Mouse (Mus musculus): Measurements from ENCODE around the gene Zfp964. TPM values are rescaled to one million over a fixed set of nuclear protein-coding genes. Genes with fewer than 3 reads are reported as not detected.
"Not testable (repeated sequence)": the region's sequence is repeated elsewhere in the genome, so short reads cannot be mapped to it uniquely, and the experiment has no call there.

Zfp964 gene
- 2.5 TPM in 2 replicates for polyA plus RNA-seq (2015; fragmentation: Nextera tagmentation; extraction: Ambion mirVana)

DNA sequence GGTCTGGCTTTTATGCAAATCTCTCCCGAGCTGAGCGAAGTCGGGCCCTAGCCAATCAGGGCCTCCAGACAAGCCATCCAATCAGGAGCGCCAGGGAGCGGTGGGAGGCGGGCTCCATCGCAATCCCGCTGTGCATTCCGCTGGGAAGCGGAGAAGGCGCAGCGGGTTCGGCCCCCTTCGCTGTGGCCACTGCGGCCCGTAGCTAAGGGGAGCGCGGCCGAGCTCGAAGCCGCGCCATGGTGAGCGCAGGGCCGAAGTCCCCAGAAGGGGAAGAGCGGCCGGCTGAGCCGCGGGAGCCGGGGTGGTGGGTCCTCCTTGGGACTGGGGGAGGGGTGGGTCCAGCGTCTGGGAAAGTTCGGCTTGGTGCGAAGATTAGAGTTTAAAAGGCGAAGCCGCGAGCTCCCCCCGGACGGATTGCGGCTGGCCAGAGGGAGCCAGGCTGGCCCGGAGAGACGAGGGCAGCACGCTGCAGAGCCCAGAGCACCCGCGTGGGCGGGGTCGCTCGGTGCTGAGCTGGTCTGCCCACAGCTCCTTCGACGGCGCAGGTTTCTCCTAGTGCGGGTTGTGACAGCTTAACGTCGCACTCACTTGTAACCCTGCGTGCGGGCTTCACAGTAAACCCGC, at the start of gene Zfp964:
Gene Zfp964 (plus strand): TSS at position 122 of the 624 bp plus-strand sequence.
- ATAC-seq, result peak; percentile 100
- peak within 1 kb of the TSS; percentile 85 for H3K4me2 ChIP-seq (ENCODE audit: low read length)
- H3K27me3 ChIP-seq (ENCODE audit: control insufficient read depth, insufficient read depth, low read depth, low read length), result no peaks in the 10 kb centered on the region
- H3K9ac ChIP-seq (ENCODE audit: low read depth, low read length), result peak within 1 kb of the TSS; percentile 79
- no peaks in the 10 kb centered on the region for H3K9me3 ChIP-seq (replicated peaks; ENCODE audit: control insufficient read depth, low read length, poor library complexity, severe bottlenecking)
- peak within 1 kb of the TSS; percentile 83 for H3K27ac ChIP-seq (ENCODE audit: low read length)
- H3K4me3 ChIP-seq (ENCODE audit: low read depth, low read length), result peak within 1 kb of the TSS; percentile 77
- H3K4me1 ChIP-seq (ENCODE audit: control insufficient read depth, insufficient read depth, low read length), result peaks cover 8% of the 10 kb centered on the region; the same call in 1 of the 2 replicates
- WGBS, result 1% methylated on average over 51 of the region's 55 CpGs
- H3K36me3 ChIP-seq (ENCODE audit: control insufficient read depth, insufficient read depth, low read length), result no peaks in the 10 kb centered on the region

DNA sequence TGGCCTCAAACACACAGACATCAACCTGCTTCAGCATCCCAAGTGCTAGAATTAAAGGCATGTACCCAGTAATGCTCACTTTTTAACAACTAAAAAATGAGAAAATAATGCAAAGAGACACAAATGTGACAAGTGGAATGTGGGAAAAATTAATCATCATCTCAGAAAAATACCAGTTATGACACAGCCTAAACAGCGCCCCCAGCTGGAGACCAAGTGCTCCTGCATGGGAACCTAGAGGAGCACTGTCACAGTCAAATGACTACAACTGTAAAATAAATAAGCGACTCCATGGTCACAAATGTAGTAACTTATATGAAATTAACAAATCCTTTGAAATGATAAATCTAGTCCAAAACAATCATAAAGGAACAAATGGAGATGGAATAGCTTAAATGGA, 39.6 kb upstream of the Zfp964 start:
- H3K36me3 ChIP-seq (ENCODE audit: control insufficient read depth, insufficient read depth, low read length), result peaks cover 43% of the 10 kb centered on the region
- H3K4me1 ChIP-seq (ENCODE audit: control insufficient read depth, insufficient read depth, low read length), result no peaks in the 10 kb centered on the region
- H3K9ac ChIP-seq (ENCODE audit: low read depth, low read length), result no peak overlapping the region
- no peak overlapping the region for H3K27ac ChIP-seq (ENCODE audit: low read length)
- ATAC-seq, result no peak
- no peak overlapping the region for H3K4me2 ChIP-seq (ENCODE audit: low read length)
- H3K27me3 ChIP-seq (ENCODE audit: control insufficient read depth, insufficient read depth, low read depth, low read length), result no peaks in the 10 kb centered on the region
- WGBS, result 67% methylated on average over 2 of the region's 2 CpGs
- H3K9me3 ChIP-seq (replicated peaks; ENCODE audit: control insufficient read depth, low read length, poor library complexity, severe bottlenecking), result no peaks in the 10 kb centered on the region
- no peak overlapping the region for H3K4me3 ChIP-seq (ENCODE audit: low read depth, low read length)

DNA sequence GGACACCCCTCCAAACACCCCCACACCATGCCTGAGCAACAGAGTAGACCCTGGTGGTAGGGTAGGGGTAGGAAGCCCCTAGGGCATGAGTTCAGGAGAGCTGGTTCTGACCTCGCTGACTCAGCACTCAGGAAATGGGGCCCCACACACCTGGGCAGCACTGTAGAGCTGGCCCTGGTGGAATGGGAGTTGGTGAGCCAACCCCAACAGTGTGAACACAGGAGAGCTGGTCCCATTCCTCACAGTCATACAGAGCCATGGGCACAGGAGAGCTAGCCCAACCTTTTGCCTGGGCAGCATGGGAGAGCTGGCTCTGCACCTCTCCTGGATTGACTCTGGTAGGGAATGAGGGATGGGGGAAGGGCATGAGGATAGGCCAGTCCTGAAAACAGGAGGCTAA, 36.2 kb upstream of the Zfp964 start:
- H3K4me2 ChIP-seq (ENCODE audit: low read length), result no peak overlapping the region
- H3K4me1 ChIP-seq (ENCODE audit: control insufficient read depth, insufficient read depth, low read length), result peaks cover 2% of the 10 kb centered on the region
- peaks cover 21% of the 10 kb centered on the region; the same call in 1 of the 2 replicates for H3K36me3 ChIP-seq (ENCODE audit: control insufficient read depth, insufficient read depth, low read length)
- H3K27ac ChIP-seq (ENCODE audit: low read length), result no peak overlapping the region
- no peak overlapping the region for H3K4me3 ChIP-seq (ENCODE audit: low read depth, low read length)
- WGBS, result 100% methylated on average over 1 of the region's 1 CpGs
- no peaks in the 10 kb centered on the region for H3K9me3 ChIP-seq (replicated peaks; ENCODE audit: control insufficient read depth, low read length, poor library complexity, severe bottlenecking)
- no peak overlapping the region for H3K9ac ChIP-seq (ENCODE audit: low read depth, low read length)
- no peaks in the 10 kb centered on the region for H3K27me3 ChIP-seq (ENCODE audit: control insufficient read depth, insufficient read depth, low read depth, low read length)
- ATAC-seq, result peak; percentile 39; the same call in 1 of the 2 replicates

DNA sequence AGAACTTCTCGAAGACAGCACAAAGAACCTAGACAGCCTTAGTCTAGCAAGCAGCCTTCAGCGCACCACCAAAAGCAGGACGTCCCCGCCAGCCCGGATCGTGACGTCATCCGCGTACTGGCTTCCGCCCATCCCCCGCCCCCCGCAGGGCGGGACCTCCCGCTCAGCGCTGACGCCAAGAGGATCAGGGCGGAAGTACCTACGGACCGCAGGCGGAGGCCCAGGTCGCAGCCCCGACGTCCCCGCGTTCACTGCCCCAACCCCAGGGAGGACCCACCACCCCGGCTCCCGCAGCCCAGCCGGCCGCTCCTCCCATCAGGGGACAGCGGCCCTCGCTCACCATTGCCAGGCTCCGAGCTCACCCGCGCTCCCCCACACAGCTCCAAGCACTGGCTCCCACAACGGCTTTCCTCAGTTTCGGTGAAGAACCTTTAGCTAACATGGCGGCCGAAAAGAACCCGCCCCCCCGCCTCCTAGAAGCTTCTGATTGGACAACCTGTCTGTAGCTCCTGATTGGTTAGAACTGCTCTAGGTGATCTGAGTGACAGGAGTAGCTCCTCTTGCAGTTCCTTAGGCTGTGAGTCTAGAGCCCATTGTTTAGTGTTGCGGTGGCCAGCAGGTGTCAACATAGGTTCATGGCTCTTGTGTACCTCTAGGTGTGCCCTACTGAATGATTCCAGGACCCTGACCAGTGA, 29.0 kb upstream of the Zfp964 start, which contains the start of gene Zfp868:
Gene Zfp868 (minus strand): TSS at position 454 of the 695 bp plus-strand sequence.
- peak within 1 kb of the TSS; percentile 63 for H3K4me3 ChIP-seq (ENCODE audit: low read depth, low read length)
- H3K36me3 ChIP-seq (ENCODE audit: control insufficient read depth, insufficient read depth, low read length), result no peaks in the 10 kb centered on the region
- peak within 1 kb of the TSS; percentile 98 for H3K27ac ChIP-seq (ENCODE audit: low read length)
- peaks cover 12% of the 10 kb centered on the region for H3K4me1 ChIP-seq (ENCODE audit: control insufficient read depth, insufficient read depth, low read length)
- ATAC-seq, result peak; percentile 100
- H3K9me3 ChIP-seq (replicated peaks; ENCODE audit: control insufficient read depth, low read length, poor library complexity, severe bottlenecking), result no peaks in the 10 kb centered on the region
- peak within 1 kb of the TSS; percentile 55 for H3K4me2 ChIP-seq (ENCODE audit: low read length)
- no peaks in the 10 kb centered on the region for H3K27me3 ChIP-seq (ENCODE audit: control insufficient read depth, insufficient read depth, low read depth, low read length)
- WGBS, result under 1% methylated on average over 41 of the region's 41 CpGs
- peak within 1 kb of the TSS; percentile 82 for H3K9ac ChIP-seq (ENCODE audit: low read depth, low read length)

DNA sequence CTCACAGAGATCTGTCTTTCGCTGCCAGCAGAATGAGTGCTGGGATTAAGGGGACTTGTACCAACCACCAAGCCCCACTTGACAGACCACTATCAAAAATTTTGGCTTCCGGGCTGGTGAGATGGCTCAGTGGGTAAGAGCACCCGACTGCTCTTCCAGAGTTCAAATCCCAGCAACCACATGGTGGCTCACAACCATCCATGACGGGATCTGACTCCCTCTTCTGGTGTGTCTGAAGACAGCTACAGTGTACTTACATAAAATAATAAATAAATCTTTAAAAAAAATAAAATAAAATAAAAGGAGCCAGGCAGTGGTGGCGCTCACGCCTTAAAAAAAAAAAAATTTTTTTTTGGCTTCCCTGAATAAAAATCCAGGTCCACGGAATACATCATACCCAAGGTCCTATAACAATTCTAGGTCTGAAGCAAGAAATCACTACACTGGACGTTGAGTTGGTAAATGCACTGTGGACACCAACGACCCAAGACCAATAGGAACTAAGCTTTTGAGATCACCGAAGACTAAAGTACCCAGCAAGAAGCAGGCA, 396 bp upstream of the Zfp964 start:
- WGBS, result 46% methylated on average over 10 of the region's 10 CpGs
- peak overlapping the region; percentile 41; the same call in 1 of the 2 replicates for H3K27ac ChIP-seq (ENCODE audit: low read length)
- H3K4me1 ChIP-seq (ENCODE audit: control insufficient read depth, insufficient read depth, low read length), result peaks cover 8% of the 10 kb centered on the region; the same call in 1 of the 2 replicates
- peak overlapping the region; percentile 77 for H3K4me3 ChIP-seq (ENCODE audit: low read depth, low read length)
- ATAC-seq, result peak; percentile 7
- H3K9ac ChIP-seq (ENCODE audit: low read depth, low read length), result peak overlapping the region; percentile 79
- peak overlapping the region; percentile 85 for H3K4me2 ChIP-seq (ENCODE audit: low read length)
- no peaks in the 10 kb centered on the region for H3K36me3 ChIP-seq (ENCODE audit: control insufficient read depth, insufficient read depth, low read length)
- H3K9me3 ChIP-seq (replicated peaks; ENCODE audit: control insufficient read depth, low read length, poor library complexity, severe bottlenecking), result no peaks in the 10 kb centered on the region
- no peaks in the 10 kb centered on the region for H3K27me3 ChIP-seq (ENCODE audit: control insufficient read depth, insufficient read depth, low read depth, low read length)

DNA sequence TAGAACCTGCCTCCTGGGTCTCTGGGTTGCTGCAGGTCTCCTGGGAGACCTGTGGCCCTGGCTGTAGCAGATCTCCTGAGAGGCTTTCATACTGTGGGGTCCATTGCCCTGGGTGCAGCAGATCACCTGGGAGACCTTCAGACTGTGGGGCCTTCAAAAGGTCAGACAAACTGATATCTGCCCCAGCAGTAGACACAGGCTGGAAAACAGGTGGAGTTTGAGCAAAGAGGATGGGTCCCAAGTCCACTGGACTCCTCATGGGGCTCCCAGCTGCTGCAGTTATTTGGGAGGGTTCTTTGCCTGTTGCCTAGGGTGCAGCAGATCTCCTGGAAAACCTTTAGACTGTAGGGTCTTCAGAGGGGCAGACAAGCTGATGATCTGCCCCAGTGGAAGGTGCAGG, 7.0 kb downstream of the Zfp964 start:
- Histone ChIP-seq H3K9ac (ENCODE audit: low read depth, low read length) (no peak overlapping the region), H3K4me1 (ENCODE audit: control insufficient read depth, insufficient read depth, low read length) (no peaks in the 10 kb centered on the region), H3K27ac (ENCODE audit: low read length) (no peak overlapping the region), H3K4me3 (ENCODE audit: low read depth, low read length) (no peak overlapping the region), H3K9me3 (replicated peaks; ENCODE audit: control insufficient read depth, low read length, poor library complexity, severe bottlenecking) (peaks cover 6% of the 10 kb centered on the region), H3K27me3 (ENCODE audit: control insufficient read depth, insufficient read depth, low read depth, low read length) (no peaks in the 10 kb centered on the region), H3K36me3 (ENCODE audit: control insufficient read depth, insufficient read depth, low read length) (peaks cover 30% of the 10 kb centered on the region), H3K4me2 (ENCODE audit: low read length) (no peak overlapping the region)
- ATAC-seq, result no peak

DNA sequence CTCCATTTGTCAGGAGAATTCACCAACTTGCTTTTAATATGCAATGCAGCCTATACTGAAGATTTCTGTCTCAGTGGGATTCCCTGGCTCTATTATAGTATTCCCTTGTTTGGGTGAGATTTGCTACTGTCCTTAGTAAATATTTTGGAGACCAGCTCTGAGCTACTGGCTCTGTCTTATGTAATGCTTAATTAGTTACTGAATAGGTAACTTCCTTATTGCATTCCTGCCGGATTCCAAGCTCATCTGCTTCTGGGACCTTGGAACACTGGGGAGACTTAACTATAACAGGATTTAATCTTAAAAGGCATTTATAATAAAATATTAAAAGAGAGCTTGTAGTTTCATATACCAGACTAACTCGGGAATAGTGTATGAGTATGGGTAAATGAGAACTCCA, 10.8 kb downstream of the Zfp964 start:
- 78% methylated on average over 2 of the region's 2 CpGs for WGBS
- H3K27ac ChIP-seq (ENCODE audit: low read length); ATAC-seq; H3K9me3 ChIP-seq (replicated peaks; ENCODE audit: control insufficient read depth, low read length, poor library complexity, severe bottlenecking); H3K4me1 ChIP-seq (ENCODE audit: control insufficient read depth, insufficient read depth, low read length); H3K9ac ChIP-seq (ENCODE audit: low read depth, low read length); H3K4me2 ChIP-seq (ENCODE audit: low read length); H3K4me3 ChIP-seq (ENCODE audit: low read depth, low read length); H3K27me3 ChIP-seq (ENCODE audit: control insufficient read depth, insufficient read depth, low read depth, low read length): not testable (repeated sequence)
- peaks cover 27% of the 10 kb centered on the region for H3K36me3 ChIP-seq (ENCODE audit: control insufficient read depth, insufficient read depth, low read length)

DNA sequence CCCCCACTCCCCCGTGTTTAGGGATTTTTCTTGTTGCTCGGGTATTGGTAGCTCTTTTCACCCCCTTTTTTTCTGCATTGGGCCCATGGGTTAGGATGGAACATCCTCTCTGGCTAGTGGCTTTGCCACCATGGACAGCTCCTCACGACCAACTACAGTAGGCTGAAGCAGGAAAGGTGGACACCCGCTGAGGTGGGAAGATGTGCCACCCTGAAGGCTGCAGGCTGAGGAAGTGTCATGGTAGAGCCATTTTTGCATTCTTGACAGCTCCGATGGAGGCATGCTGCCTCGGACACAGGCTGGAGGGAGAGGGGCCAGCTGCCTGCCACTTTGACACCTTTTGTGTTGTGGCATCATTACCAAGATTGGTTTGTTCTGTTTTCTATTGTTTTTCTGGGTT, 47.5 kb downstream of the Zfp964 start:
- no peak for ATAC-seq
- Histone ChIP-seq H3K4me1 (ENCODE audit: control insufficient read depth, insufficient read depth, low read length) (no peaks in the 10 kb centered on the region), H3K36me3 (ENCODE audit: control insufficient read depth, insufficient read depth, low read length) (peaks cover 28% of the 10 kb centered on the region), H3K27me3 (ENCODE audit: control insufficient read depth, insufficient read depth, low read depth, low read length) (no peaks in the 10 kb centered on the region), H3K9me3 (replicated peaks; ENCODE audit: control insufficient read depth, low read length, poor library complexity, severe bottlenecking) (no peaks in the 10 kb centered on the region), H3K27ac (ENCODE audit: low read length) (no peak overlapping the region), H3K4me3 (ENCODE audit: low read depth, low read length) (no peak overlapping the region), H3K9ac (ENCODE audit: low read depth, low read length) (no peak overlapping the region), H3K4me2 (ENCODE audit: low read length) (no peak overlapping the region)
- WGBS, result 74% methylated on average over 6 of the region's 6 CpGs

DNA sequence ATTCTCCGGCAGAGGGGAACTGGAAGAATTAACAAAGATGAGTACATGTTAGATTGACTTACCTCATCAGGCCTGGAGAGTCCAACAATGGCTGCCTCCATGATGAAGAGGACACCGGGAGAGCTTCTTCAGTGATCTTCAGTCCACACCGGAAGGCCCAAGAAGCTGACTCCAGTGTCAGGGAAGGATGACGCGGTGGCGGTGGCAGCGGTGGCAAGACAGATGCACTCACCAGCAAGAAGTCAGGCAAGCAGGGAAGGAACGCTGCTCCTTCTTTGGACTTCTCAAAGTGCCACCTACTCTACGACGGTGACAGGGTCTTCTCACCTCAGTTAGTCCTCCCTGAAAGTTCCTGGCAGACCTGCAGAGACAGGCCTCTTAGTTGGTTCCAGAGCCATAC, 56.3 kb downstream of the Zfp964 start, which contains the start of gene Zfp869:
Gene Zfp869 (minus strand): TSS at position 101 of the 400 bp plus-strand sequence.
- not testable (repeated sequence) for H3K9ac ChIP-seq (ENCODE audit: low read depth, low read length); H3K27me3 ChIP-seq (ENCODE audit: control insufficient read depth, insufficient read depth, low read depth, low read length); H3K4me2 ChIP-seq (ENCODE audit: low read length); ATAC-seq; H3K9me3 ChIP-seq (replicated peaks; ENCODE audit: control insufficient read depth, low read length, poor library complexity, severe bottlenecking); H3K27ac ChIP-seq (ENCODE audit: low read length); H3K4me3 ChIP-seq (ENCODE audit: low read depth, low read length)
- WGBS, result 93% methylated on average over 10 of the region's 10 CpGs
- Histone ChIP-seq H3K36me3 (ENCODE audit: control insufficient read depth, insufficient read depth, low read length) (peaks cover 32% of the 10 kb centered on the region), H3K4me1 (ENCODE audit: control insufficient read depth, insufficient read depth, low read length) (peaks cover 26% of the 10 kb centered on the region)

Data from midbrain, embryonic 16.5 days (tissue).